Mouse (Mus musculus) kidney, adult 18-20 months (tissue): ENCODE measurements around the gene Stat3.

Experiments
- DNase-seq: peaks from one replicate; pipeline ENCODE4 v3.0.0; 2021

Gene Stat3

DNA sequence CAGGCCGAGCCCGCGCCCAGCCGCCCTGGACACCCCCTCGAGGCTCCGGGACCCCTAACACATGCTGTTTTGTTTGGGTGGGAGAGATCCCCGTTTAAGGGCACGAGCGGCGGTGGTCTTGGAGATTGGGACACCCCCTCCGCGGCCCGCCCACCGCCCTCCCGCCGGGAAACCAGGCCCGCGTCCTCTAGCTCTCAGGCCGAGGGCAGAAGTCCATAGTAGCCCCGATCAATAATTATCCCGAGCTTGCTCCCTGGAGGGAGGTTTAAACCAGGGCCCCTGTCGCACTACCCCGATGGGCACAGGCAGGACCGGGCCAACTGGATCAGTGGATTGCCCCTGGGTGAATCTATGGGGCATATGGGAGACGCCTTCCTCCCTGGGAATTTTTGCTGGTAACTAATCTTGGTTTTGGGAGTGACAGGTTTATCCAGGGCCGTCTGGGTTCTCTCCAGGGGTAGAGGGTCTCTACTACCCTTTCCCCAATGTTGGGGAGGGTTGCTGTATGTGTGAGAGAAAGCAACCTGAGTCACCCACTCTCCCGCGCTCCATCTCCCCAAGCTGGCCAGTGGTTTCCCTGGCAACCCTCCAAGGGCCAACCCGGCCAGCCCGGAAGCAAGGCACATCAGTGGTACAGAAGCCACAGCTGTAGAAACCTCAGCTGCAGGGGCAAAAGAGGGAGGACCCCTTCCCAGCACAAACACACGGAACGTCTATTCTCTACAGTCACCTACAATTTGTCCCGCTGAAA lies 88.4 kb downstream of the Stat3 start:
- DNase-seq, result peak; percentile 79

DNA sequence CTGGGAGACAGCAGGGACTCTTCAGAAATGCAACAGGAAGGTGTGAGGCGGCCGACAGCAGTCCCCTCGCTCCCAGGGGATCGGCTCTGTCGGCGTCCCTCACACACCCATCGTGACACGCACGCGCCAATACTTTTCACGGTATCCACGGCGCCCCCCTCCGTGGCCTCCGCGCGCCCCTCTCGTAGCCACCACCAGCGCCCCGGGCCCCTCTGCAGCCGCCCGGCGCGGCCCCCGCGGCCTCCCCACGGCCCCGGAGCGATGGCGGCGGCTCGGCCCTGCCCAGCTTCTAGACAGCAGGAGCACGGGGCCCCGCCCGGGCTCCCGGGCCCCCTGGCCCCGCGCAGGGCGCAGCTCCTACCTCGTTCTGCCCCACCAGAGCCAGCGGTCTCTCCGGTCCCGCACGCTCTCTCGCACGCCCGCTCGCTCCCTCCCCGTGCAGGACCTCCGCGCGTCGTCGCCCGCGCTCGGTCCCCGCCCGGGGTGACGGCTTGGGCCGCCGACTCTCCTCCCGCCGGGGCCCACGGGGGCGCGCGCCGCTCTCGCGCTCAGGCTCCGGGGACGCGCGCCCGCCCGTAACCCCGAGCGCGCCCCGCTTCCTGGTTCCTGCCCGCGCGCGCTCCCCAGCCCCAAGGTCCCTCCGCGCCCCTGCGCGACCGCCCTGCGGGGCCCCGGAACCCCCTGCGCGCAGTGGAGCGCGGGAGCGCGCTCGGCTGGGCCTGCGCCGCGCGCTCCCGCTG lies 89.1 kb downstream of the Stat3 start, which contains the start of gene Stat5b:
Stat5b (minus strand) TSS at position 687 of the 740 bp plus-strand sequence.
- peak; percentile 85 for DNase-seq

DNA sequence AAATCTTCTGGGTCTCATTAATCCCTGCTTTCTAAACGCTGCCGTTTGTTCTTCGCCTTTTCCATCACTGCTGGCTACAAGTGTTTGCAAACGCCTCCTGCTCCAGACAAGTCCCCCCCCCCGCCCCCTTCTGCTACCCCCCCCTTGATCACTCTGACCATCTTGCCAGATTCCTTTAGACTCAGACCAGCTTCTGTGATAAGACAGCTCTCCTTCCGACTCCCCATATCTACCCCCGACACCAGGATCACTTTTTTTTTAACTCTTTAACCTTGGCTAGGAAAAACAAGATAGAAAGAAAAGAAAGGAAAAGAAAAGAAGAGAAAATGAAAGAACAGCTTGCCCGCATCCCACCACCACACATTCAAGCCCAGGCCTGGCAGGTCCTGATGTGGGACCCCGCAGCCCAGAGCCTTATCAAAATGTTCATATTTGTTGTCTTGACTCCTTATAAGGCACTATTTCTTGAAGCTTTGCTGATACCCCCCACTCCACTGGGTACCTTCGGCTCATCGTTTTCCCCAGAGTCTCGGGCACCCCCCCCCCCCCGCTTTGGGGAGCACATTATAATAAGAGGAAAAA lies 89.8 kb downstream of the Stat3 start:
- DNase-seq, result no peak

DNA sequence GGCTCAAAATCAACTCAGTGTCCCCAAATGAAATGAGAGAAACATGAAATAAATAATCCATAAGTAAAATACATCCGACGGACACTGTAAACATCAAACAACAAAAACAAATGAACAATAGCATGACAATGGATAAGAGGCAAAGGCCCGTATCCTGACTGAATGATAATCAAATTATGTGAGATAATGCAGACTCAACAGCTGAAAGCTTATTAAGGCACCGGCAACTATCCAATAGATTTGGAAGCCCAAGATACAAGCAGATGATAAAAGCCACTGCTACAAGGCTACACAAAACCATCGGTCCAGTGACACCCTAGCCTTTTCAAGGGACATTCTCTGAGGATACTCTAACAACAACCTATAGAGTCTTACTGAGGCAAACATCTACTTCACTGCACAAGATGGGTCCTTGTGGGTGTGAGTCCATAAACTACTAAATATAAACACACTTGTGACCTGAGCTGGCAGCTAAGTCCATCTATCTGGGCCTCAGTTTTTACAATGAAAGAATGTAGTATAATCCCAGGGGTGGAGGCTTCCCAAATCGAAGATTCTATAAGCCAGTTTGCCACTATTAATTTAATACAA lies 90.5 kb downstream of the Stat3 start:
- DNase-seq, result no peak

DNA sequence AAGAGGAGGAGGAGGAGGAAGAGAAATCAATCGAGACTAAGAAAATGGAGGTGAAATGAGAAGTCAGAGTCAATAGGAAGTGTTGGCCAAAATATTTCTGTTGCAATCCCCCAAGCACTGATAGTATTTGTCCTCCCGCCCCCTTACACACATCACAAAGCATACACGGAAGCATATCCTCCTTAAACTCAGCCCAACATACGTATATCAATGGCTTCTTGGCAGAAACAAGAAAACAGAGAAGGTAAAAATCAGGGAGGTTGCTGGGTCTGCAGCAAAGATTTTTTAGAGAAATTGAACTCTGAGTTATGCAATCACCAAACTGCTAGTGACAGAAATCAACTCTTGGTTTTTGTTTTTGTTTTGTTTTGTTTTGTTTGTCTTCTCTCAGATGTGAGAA lies 91.3 kb downstream of the Stat3 start:
- no peak for DNase-seq

DNA sequence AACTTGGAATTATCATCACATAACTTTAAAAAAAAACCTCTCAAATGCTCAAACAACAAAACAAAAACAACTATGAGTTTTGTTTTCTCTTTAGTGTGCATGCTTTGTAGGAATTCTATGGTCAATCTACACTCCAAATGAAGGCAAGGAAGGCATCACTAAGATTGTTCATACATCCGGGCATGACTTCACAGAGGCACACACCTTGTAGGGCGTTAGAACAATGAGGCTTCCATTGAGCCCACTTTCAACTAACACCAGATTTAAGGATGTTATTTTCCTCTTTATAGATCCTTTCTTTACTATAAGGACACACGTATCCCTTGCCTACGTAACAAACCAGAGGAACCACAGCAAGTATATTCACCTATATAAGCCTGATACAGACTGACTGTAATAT lies 91.8 kb downstream of the Stat3 start:
- no peak for DNase-seq

DNA sequence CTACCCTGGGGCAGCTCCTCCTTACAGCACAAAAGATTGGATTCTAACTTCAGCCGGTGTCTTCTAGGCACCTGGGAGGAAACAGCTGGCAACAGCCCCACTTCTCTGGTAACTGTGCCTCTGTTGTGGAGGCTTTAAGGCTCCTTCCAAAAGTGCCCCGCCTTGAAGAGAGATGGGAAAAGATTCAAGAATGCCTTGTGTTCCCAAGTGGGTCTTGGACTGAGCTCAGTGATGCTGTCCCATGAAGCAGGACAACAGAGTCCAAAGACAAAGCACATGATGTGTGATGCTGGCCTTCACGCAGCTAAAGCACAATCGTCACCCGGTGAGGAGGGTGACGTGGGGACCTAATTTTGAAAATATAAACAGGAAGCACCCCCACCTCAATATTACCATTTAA lies 93.5 kb downstream of the Stat3 start:
- no peak for DNase-seq

DNA sequence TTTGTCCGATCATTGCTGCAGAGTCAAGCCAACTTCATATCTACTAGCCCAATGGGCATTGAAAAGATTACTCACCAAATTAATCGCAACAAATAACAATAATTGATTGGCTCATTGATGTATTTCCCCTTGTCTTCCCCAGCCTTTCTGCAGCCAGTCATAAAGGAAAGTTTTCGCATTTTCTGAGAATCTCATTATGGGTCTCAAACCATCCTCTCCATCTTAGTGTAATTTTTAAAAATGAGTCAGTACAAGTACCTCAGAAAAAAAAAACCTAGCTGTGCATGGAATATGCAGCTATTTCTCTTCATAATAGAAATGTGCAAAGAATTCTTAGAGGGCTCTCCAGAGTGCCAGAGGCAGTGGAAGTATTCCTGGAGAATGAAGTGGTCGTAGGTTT lies 95.2 kb downstream of the Stat3 start:
- no peak for DNase-seq

DNA sequence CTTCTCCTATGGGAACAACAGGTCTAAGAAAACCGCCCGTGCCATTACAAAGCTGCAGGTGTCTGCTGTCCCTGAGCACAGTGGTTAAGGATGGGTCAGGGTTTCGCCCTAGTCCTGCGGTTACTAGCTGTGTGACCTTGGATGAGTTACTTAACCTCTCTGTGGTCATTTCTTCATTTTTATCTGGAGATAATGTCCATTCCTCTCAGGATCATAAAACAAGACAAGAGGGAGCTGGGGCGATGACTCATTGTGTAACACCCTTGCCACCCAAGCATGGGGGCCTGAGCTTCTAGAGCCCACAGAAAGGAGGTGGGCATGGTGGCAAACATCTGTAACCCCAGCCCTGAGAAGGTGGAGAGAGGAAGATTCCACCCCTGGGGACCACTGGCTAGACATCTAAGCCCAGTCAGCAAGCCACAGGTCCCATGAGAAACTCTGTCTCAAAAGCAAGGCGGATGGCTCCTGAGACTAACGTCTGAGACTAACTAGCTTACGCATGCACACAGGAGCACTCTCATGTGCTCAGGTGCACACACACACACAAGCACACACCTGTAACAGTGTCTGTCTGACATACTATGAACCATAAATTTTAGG lies 96.2 kb downstream of the Stat3 start:
- DNase-seq, result no peak

DNA sequence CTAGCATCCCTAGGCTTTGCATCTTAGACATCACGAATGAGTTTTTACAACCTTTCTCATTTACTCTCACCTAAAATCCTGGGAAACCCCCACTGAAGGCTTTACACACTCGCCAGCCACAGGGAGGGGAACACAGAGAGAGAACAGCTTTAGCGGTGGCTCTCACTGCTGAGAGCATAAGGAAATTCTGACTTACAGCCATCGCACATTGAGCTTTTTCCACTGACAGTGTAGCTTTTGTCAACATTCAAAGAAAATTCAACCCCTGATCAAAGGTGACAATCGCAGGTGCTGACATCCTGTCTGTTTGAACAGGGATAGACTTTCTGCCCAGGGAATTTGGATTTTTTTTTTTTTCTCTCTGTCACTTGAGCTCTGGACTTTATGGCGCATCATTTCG lies 97.3 kb downstream of the Stat3 start:
- DNase-seq, result no peak

DNA sequence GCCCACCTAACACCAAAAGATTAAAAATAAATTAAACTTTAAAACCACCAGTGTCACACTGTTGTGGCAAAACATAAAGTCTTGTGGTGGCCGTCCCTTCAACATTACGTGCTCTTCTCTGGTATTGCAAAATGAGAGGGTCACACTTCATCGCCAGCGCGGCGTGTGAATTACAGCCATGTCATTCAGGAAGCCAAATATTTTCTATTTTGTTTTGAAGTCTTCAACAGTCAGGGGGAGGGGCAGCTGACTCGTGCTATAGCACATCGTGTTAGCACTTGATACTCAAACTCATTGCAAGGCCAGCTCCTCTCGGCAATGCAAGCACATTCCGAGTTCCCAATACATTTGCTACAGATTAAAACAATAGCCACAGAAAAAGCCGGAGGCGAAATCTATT lies 98.5 kb downstream of the Stat3 start:
- DNase-seq, result no peak

DNA sequence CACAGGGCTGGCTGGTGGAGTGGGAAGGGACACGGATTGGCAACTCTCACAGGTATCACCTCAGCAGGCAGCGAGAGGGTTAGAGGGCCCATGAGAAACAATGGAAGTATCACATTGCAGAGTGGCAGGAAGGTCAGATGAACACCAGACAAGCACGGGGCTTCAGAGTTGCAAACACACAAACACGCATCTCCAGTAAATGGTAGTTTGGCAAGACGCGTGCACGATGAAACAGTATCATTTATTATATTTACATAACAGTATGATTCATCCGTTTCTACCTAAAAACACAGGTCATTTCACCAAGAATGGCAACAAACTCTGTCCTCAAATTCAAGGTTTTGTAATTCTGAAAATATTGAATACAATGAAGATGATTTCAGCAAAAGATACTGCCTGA lies 99.8 kb downstream of the Stat3 start:
- DNase-seq, result no peak

DNA sequence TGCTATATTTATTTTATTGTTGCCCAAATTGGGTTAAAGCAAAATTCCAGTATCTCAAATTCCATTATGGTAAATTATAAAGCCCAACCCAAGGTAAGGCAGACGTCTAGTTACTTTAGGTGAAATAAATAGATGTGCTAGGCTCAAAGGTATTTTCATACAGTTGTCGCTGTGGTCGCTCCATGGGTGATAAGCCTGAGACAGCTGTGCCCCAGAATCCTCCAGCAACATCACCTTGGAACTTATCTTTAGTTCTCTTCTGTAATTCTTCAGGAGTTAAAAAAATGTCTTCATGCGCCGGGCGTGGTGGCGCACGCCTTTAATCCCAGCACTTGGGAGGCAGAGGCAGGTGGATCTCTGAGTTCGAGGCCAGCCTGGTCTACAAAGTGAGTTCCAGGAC lies 100.4 kb downstream of the Stat3 start:
- no peak for DNase-seq

DNA sequence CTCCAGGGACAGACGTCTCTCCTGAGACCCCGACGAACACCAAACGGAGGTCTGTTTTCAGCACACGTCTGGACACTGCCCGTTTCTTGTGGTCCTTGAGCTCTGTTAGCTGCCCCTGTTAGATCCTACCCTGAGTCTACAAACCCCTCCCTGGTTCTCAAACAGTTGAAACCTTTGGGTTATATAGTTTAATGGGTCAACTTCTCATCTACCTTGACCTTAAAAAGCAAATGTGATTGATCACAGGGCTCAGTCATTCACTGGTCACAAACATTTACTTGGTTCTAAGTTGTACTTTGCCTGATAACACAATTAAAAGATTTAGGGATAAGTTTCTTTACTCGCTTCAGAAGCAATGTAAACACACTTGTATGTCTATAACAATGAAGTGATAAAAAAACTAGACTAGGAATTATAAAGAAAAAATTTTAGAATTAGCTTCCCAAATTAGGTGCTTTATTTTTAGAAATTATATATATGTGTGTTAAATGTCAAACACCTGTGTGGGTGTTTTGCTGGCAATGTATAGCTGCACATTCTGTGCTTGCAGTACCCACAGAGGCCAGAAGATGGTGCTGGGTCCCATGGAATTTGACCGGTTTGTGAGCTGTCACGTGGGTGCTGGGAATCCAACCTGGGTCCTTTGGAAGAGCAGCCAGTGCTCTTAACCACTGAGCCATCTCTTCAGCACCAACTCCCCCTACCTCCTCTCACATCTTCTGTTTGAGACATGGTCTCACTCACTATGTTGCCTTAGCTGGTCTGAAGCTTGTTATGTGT lies 102.2 kb downstream of the Stat3 start:
- DNase-seq, result no peak
